Mouse (Mus musculus) left cerebral cortex, postnatal 36 days (tissue): Measurements from ENCODE around the gene Ctdsp2. TPM values are rescaled to one million over a fixed set of nuclear protein-coding genes. Genes with fewer than 3 reads are reported as not detected.

Experiments used
- DNase-seq, 2 experiments: peaks; one replicate each; pipeline ENCODE4 v3.0.0; 2021 to 2022; ENCODE audit warnings: low spot score in 2 of 2, mixed read lengths in 1 of 2
- intact Hi-C: fragments of 180-260 bp; cut with DNase I; formaldehyde crosslinking; loops from one replicate; pipeline ENCODE4 v1.15.1; 2025
- total RNA-seq, 2 experiments: library from RNA; stranded (reverse); gene quantifications; 2 replicates each; pipeline ENCODE4 v1.2.3; 2021

Ctdsp2 gene
- total RNA-seq, result 10 to 100 TPM; 72.0 to 74.1 TPM

- peak; percentile 99 for DNase-seq
- intact Hi-C loops, result loop anchor here (1.0 to 2.0 kb wide), 2 partner anchors 22 to 50 kb away; no protein-coding TSS in a partner anchor
These were observed at the start of gene Ctdsp2 for GRCm38 (mm10) chr10:126978277-126978994. TSS of gene Ctdsp2 (plus strand) at chr10:126978717.

- intact Hi-C loops, result loop anchor here (1.0 kb wide), 1 partner anchor 49 kb away; the partner anchor contains the start of gene Ctdsp2
- peak in 1 of 2 experiments; percentile 53 for DNase-seq
These were observed 49.7 kb upstream of the Ctdsp2 start for GRCm38 (mm10) chr10:126928819-126929206.

GRCm38 (mm10) chr10:126929543-126929942, 49.0 kb upstream of the Ctdsp2 start:
- intact Hi-C loops, result no loop called here
- DNase-seq, result no peak

- intact Hi-C loops, result no loop called here
- peak in 1 of 2 experiments; percentile 26 for DNase-seq
These were observed 48.0 kb upstream of the Ctdsp2 start for GRCm38 (mm10) chr10:126930270-126931121.

- DNase-seq, result peak; percentile 60 to 69
- intact Hi-C loops, result no loop called here
These were observed 47.3 kb upstream of the Ctdsp2 start for GRCm38 (mm10) chr10:126931123-126931759.

- no peak for DNase-seq
- intact Hi-C loops, result no loop called here
These were observed 46.8 kb upstream of the Ctdsp2 start for GRCm38 (mm10) chr10:126931760-126932139.

GRCm38 (mm10) chr10:126934561-126934960, 44.0 kb upstream of the Ctdsp2 start:
- intact Hi-C loops, result no loop called here
- no peak for DNase-seq

- intact Hi-C loops, result loop anchor here (1.0 kb wide), 1 partner anchor 22 kb away; no protein-coding TSS in a partner anchor
These were observed 43.4 kb upstream of the Ctdsp2 start for GRCm38 (mm10) chr10:126935121-126935520.

GRCm38 (mm10) chr10:126935556-126936381, 42.7 kb upstream of the Ctdsp2 start:
- DNase-seq, result peak; percentile 69
- intact Hi-C loops, result loop anchor here (1.0 kb wide), 1 partner anchor 22 kb away; no protein-coding TSS in a partner anchor

More at GRCm38 (mm10) chr10:126935121-126935520, 43.4 kb upstream of the Ctdsp2 start:
- no peak for DNase-seq

- intact Hi-C loops, result no loop called here
- DNase-seq, result no peak
These were observed 37.6 kb upstream of the Ctdsp2 start for GRCm38 (mm10) chr10:126940949-126941348.

- intact Hi-C loops, result no loop called here
- DNase-seq, result no peak
These were observed 33.0 kb upstream of the Ctdsp2 start for GRCm38 (mm10) chr10:126945531-126945930.

GRCm38 (mm10) chr10:126949824-126950223, 28.7 kb upstream of the Ctdsp2 start:
- intact Hi-C loops, result no loop called here
- DNase-seq, result no peak

- intact Hi-C loops, result no loop called here
- no peak for DNase-seq
These were observed 27.9 kb upstream of the Ctdsp2 start for GRCm38 (mm10) chr10:126950572-126950971.

GRCm38 (mm10) chr10:126952375-126952774, 26.1 kb upstream of the Ctdsp2 start:
- DNase-seq, result no peak
- intact Hi-C loops, result no loop called here

GRCm38 (mm10) chr10:126953029-126953471, 25.5 kb upstream of the Ctdsp2 start:
- intact Hi-C loops, result no loop called here
- peak; percentile 47 to 74 for DNase-seq

GRCm38 (mm10) chr10:126956692-126957358, 21.7 kb upstream of the Ctdsp2 start:
- intact Hi-C loops, result loop anchor here (1.0 to 2.0 kb wide), 2 partner anchors 22 kb away; partner anchors contain the start of gene Ctdsp2
- peak in 1 of 2 experiments; percentile 54 for DNase-seq

- DNase-seq, result peak; percentile 63 to 75
- intact Hi-C loops, result loop anchor here (1.0 to 2.0 kb wide), 2 partner anchors 21 to 22 kb away; partner anchors contain the start of gene Ctdsp2
These were observed 21.0 kb upstream of the Ctdsp2 start for GRCm38 (mm10) chr10:126957359-126958107.

- intact Hi-C loops, result no loop called here
- no peak for DNase-seq
These were observed 18.0 kb upstream of the Ctdsp2 start for GRCm38 (mm10) chr10:126960496-126960895.
